28 mouse cellular contexts compared by ENCODE assay signal in the genomic region with DNA sequence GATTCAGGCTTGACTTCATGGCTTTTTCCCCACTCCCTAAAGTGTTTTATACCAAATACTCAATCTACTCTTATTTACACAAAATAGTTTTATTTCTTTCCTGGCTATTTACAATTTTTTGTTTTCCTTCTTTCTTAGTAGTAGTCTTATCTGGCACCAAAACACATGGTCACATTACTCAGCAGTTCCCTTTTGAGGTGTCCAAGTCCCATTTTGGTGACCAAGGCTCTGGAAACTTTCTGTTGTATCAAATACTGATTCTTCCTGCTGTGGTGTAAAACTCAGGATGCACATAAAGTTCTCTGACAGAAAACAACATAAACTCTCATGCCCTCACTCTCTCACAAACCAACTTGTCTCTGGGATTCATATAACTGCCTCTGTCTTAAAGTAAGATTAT.
"Had no signal": no experiment of that assay in that cellular context is flagged by ENCODE, and none has a peak within 500 bp of the region (broad histone marks: within the 10 kb centered on the region; RNA-seq: fewer than 3 reads in every experiment).

No protein-coding gene starts in this region.

- H3K9ac ChIP-seq: heart, embryonic 13.5 days; heart, embryonic 15.5 days; hindbrain, embryonic 12.5 days; hindbrain, embryonic 14.5 days; kidney, embryonic 15.5 days; limb, embryonic 12.5 days; liver, embryonic 12.5 days; liver, embryonic 15.5 days; liver, postnatal 0 days had no signal

- H3K27ac ChIP-seq: heart, adult 2 months; heart, embryonic 13.5 days; heart, embryonic 15.5 days; hindbrain, embryonic 10.5 days; hindbrain, embryonic 12.5 days; hindbrain, embryonic 14.5 days; hindbrain, postnatal 0 days; kidney, embryonic 15.5 days; kidney, postnatal 0 days; left cerebral cortex, adult 2 months; limb, embryonic 10.5 days; limb, embryonic 12.5 days; liver, embryonic 12.5 days; liver, embryonic 15.5 days had no signal

- ATAC-seq: hindbrain, postnatal 0 days; intestine, embryonic 16.5 days; liver, embryonic 12.5 days; liver, postnatal 0 days had no signal

- H3K36me3 ChIP-seq: heart, embryonic 13.5 days; heart, embryonic 15.5 days; hindbrain, embryonic 10.5 days; hindbrain, embryonic 12.5 days; kidney, embryonic 15.5 days; limb, embryonic 10.5 days; limb, embryonic 12.5 days; liver, embryonic 12.5 days; liver, embryonic 15.5 days had no signal

- DNase-seq: gastrocnemius, postnatal 14 days; gastrocnemius, postnatal 36 days; heart, adult 11 months; heart, adult 2 months; heart, postnatal 14 days; heart, postnatal 36 days; kidney, adult 11 months; kidney, adult 2 months; kidney, adult 9 months; kidney, postnatal 14 days; kidney, postnatal 36 days; layer of hippocampus, adult 9-11 months; liver, postnatal 0 days had no signal

- H3K4me3 ChIP-seq: heart, adult 2 months; heart, embryonic 13.5 days; heart, embryonic 15.5 days; hindbrain, embryonic 10.5 days; hindbrain, embryonic 12.5 days; kidney, embryonic 15.5 days; left cerebral cortex, adult 2 months; limb, embryonic 10.5 days; limb, embryonic 12.5 days; liver, embryonic 12.5 days; liver, embryonic 15.5 days had no signal

- H3K4me2 ChIP-seq: heart, embryonic 11.5 days; heart, embryonic 13.5 days; heart, embryonic 15.5 days; hindbrain, embryonic 12.5 days; hindbrain, embryonic 14.5 days; kidney, embryonic 15.5 days; limb, embryonic 12.5 days; liver, embryonic 12.5 days; liver, embryonic 15.5 days had no signal

- H3K27me3 ChIP-seq: heart, embryonic 13.5 days; heart, embryonic 15.5 days; hindbrain, embryonic 12.5 days; kidney, embryonic 15.5 days; limb, embryonic 12.5 days; liver, embryonic 12.5 days; liver, embryonic 15.5 days had no signal

- H3K4me1 ChIP-seq: hindbrain, embryonic 10.5 days; kidney, embryonic 15.5 days; limb, embryonic 10.5 days; limb, embryonic 12.5 days; liver, embryonic 15.5 days had no signal

- H3K9me3 ChIP-seq: heart, embryonic 13.5 days; heart, embryonic 15.5 days; hindbrain, embryonic 10.5 days; hindbrain, embryonic 12.5 days; kidney, embryonic 15.5 days; limb, embryonic 10.5 days; limb, embryonic 12.5 days; liver, embryonic 12.5 days; liver, embryonic 15.5 days had no signal
